In genomic region chr4:141273296-141273695, GRCm38 (mm10) we compare ENCODE assay signal across 1 mouse cellular context.
TF ChIP-seq lines count a peak whose summit lies in the region.

No protein-coding gene starts in this region.

TF ChIP-seq in myocyte, 11 proteins besides CTCF, POLR2A, EP300 and RAD21 (continued from another document):
- TF ChIP-seq POLR2AphosphoS2 (IDR thresholded peaks at IDR 0.05; ENCODE audit: insufficient read length, low read depth) = peak; percentile 85
- TF ChIP-seq TCF3 (IDR thresholded peaks at IDR 0.05; ENCODE audit: insufficient read length, low read depth) = no peak
- TF ChIP-seq MYOG (IDR thresholded peaks at IDR 0.05; ENCODE audit: control insufficient read depth in 1 of 3, insufficient read depth in 1 of 3, insufficient read length in 2 of 3, low read depth in 2 of 3) = peak; percentile 20 to 94 (median 80)
- TF ChIP-seq MYOD1 (IDR thresholded peaks at IDR 0.05; ENCODE audit: control insufficient read depth in 1 of 3, insufficient read length in 2 of 3, low read depth in 2 of 3) = peak in 2 of 3 experiments; percentile 77 to 94
- TF ChIP-seq SRF (IDR thresholded peaks at IDR 0.05; ENCODE audit: control insufficient read depth, insufficient read length, low read depth) = no peak
